Mouse (Mus musculus) midbrain, embryonic 13.5 days (tissue): ENCODE results near the gene Dusp19. TPM values are rescaled to one million over a fixed set of nuclear protein-coding genes. Genes with fewer than 3 reads are reported as not detected.

ENCODE experiments used
- ATAC-seq: fragments of 200-750 bp; cut with Nextera tagmentation; 2 replicates; pipeline ENCODE4 v1.8.0; 2017; ENCODE audit warnings: mild to moderate bottlenecking, moderate TSS enrichment, moderate library complexity
- H3K27ac ChIP-seq: fragments of 300-500 bp; sonication (generic); 2 replicates; pipeline ENCODE4 v1.5.1; 2015; ENCODE audit warnings: inconsistent platforms, mild to moderate bottlenecking, moderate library complexity
- H3K27me3 ChIP-seq: fragments of 300-500 bp; sonication (generic); 2 replicates; pipeline ENCODE4 v1.6.1; 2015; ENCODE audit warnings: mild to moderate bottlenecking, inconsistent platforms
- H3K36me3 ChIP-seq: fragments of 300-500 bp; sonication (generic); 2 replicates; pipeline ENCODE4 v1.6.1; 2015; ENCODE audit warnings: mild to moderate bottlenecking, inconsistent platforms
- H3K4me1 ChIP-seq: fragments of 300-500 bp; sonication (generic); replicated peaks from 2 replicates; pipeline ENCODE4 v1.6.1; 2015; ENCODE audit warnings: inconsistent platforms
- H3K4me2 ChIP-seq: fragments of 300-500 bp; sonication (generic); replicated peaks from 2 replicates; pipeline ENCODE4 v1.6.1; 2015; ENCODE audit warnings: moderate library complexity, mild to moderate bottlenecking, inconsistent platforms
- H3K4me3 ChIP-seq: fragments of 300-500 bp; sonication (generic); replicated peaks from 2 replicates; pipeline ENCODE4 v1.5.1; 2015; ENCODE audit warnings: mild to moderate bottlenecking, inconsistent platforms
- H3K9ac ChIP-seq: fragments of 300-500 bp; sonication (generic); replicated peaks from 2 replicates; pipeline ENCODE4 v1.6.1; 2015; ENCODE audit warnings: mild to moderate bottlenecking, inconsistent platforms
- H3K9me3 ChIP-seq: fragments of 300-500 bp; sonication (generic); 2 replicates; pipeline ENCODE4 v1.6.1; 2016; ENCODE audit warnings: mild to moderate bottlenecking, inconsistent platforms
- WGBS: fragments of 180-500 bp; shearing (Covaris S2); methylation state at CpG from one replicate; pipeline ENCODE4 v1.1.7; 2015; 5-methylcytosine and 5-hydroxymethylcytosine counted together
- microRNA counts: library from miRNA; unstranded; fragments of <30 nt; microRNA quantifications from one replicate; lab custom pipeline; 2016
- microRNA-seq: library from miRNA; unstranded; fragments of <30 nt; microRNA quantifications from one replicate; pipeline ENCODE4, GENCODE M21; 2016
- polyA plus RNA-seq: library from polyadenylated mRNA; unstranded; fragments of >200 nt; fragmentation: Nextera tagmentation; extraction: Ambion mirVana; gene quantifications from 2 replicates; pipeline ENCODE4 v1.2.1, GENCODE M21; 2015

Gene Dusp19
- polyA plus RNA-seq, 1 experiment from 2014 or later, result 17.3 TPM

DNA sequence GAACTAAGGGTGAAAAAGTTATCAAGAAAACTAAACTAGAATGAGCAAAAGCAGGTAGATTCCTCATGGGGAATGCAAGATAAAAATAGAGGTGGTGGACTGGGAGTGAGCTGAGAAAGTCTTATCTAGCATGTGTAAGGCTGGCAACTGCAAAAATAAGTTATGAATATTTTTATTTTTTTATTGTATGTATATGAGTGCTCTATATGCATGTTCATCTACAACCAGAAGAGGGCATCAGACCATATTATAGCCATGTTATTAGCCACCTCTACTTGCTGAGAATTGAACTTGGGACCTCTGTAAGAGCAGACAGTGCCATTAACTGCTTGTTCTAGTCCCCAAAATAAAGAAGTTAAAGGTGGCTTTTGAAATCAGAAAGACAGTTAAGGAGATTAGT is 44.6 kb downstream of the Dusp19 start:
- no peak for ATAC-seq
- Histone ChIP-seq H3K36me3 (peaks cover 25% of the 10 kb centered on the region), H3K4me2 (no peak overlapping the region), H3K27me3 (no peaks in the 10 kb centered on the region), H3K4me1 (no peaks in the 10 kb centered on the region), H3K27ac (no peak overlapping the region), H3K9ac (no peak overlapping the region), H3K9me3 (no peaks in the 10 kb centered on the region), H3K4me3 (no peak overlapping the region)

DNA sequence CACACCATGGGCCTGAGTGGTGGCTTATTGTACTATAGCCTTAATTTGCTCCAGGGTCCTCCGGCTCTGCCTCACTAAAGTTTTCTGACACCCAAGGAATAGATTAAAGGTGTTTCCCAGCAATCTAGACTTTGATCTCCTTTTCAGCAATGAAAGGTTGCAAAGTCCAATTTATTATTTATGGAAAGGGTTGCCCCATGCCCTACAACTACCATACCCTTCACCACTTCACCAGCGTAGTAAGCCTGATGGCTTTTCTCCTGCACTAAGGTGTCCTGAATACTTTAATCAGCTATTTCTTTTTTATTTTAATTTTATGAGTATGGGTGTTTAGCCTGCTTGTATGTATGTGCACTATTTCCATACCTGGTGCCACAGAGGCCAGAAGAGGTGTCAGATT is 45.8 kb downstream of the Dusp19 start:
- Histone ChIP-seq H3K27me3 (no peaks in the 10 kb centered on the region), H3K4me3 (no peak overlapping the region), H3K9me3 (no peaks in the 10 kb centered on the region), H3K4me1 (no peaks in the 10 kb centered on the region), H3K36me3 (peaks cover 25% of the 10 kb centered on the region), H3K9ac (no peak overlapping the region), H3K4me2 (no peak overlapping the region), H3K27ac (no peak overlapping the region)
- no peak for ATAC-seq
- WGBS, result 96% methylated on average over 2 of the region's 2 CpGs

GRCm38 (mm10) chr2:80667396-80667964 is 50.6 kb downstream of the Dusp19 start:
- Histone ChIP-seq H3K4me2 (no peak overlapping the region), H3K27me3 (no peaks in the 10 kb centered on the region), H3K4me3 (no peak overlapping the region), H3K4me1 (no peaks in the 10 kb centered on the region), H3K9me3 (no peaks in the 10 kb centered on the region), H3K9ac (no peak overlapping the region), H3K36me3 (peaks cover 16% of the 10 kb centered on the region), H3K27ac (no peak overlapping the region)
- no peak for ATAC-seq
- 83% methylated on average over 5 of the region's 5 CpGs for WGBS

GRCm38 (mm10) chr2:80669868-80670666 is 53.2 kb downstream of the Dusp19 start:
- no peaks in the 10 kb centered on the region for H3K27me3 ChIP-seq
- H3K4me1 ChIP-seq, result no peaks in the 10 kb centered on the region
- no peaks in the 10 kb centered on the region for H3K9me3 ChIP-seq
- H3K36me3 ChIP-seq, result peaks cover 10% of the 10 kb centered on the region
- no peak overlapping the region for H3K4me2 ChIP-seq
- no peak overlapping the region for H3K9ac ChIP-seq
- no peak overlapping the region for H3K4me3 ChIP-seq
- WGBS, result 77% methylated on average over 11 of the region's 11 CpGs
- H3K27ac ChIP-seq, result no peak overlapping the region
- no peak for ATAC-seq

GRCm38 (mm10) chr2:80678803-80679202 is 62.0 kb downstream of the Dusp19 start:
- H3K4me3 ChIP-seq, result no peak overlapping the region
- H3K27me3 ChIP-seq, result no peaks in the 10 kb centered on the region
- no peaks in the 10 kb centered on the region for H3K9me3 ChIP-seq
- no peak for ATAC-seq
- no peaks in the 10 kb centered on the region for H3K36me3 ChIP-seq
- H3K4me1 ChIP-seq, result no peaks in the 10 kb centered on the region
- no peak overlapping the region for H3K4me2 ChIP-seq
- no peak overlapping the region for H3K9ac ChIP-seq
- WGBS, result 92% methylated on average over 8 of the region's 8 CpGs
- no peak overlapping the region for H3K27ac ChIP-seq

MicroRNAs within 50 kb of the gene (microRNA counts, 519-probe panel; counts per million panel counts)
- microRNA mmu-miR-684 (lab: Ali Mortazavi, UCI), result 110 counts per million, percentile 56 among the panel's probes with 10 or more counts

Small RNAs within 50 kb of the gene (microRNA-seq; reads per million reads assigned to microRNA genes)
- gene Mir684-1, result not detected

Other genes with a start within 250 kb of the Dusp19 start
- gene Frzb, start 169.4 kb upstream of the Dusp19 start, polyA plus RNA-seq, result 3.2 and 3.5 TPM in 2 replicates
- gene Nckap1, start 35.7 kb upstream of the Dusp19 start, polyA plus RNA-seq, result 68.0 and 78.9 TPM in 2 replicates
- 57.5 and 60.5 TPM in 2 replicates for gene Nup35, start 191 bp downstream of the Dusp19 start, polyA plus RNA-seq